Mouse (Mus musculus): ENCODE measurements around the gene Sla2. TPM values are rescaled to one million over a fixed set of nuclear protein-coding genes. Genes with fewer than 3 reads are reported as not detected.
A peak's percentile ranks its signal among the peaks of the same experiment; 100 is the strongest.
"Not testable (repeated sequence)": the region's sequence is repeated elsewhere in the genome, so short reads cannot be mapped to it uniquely, and the experiment has no call there.

Sla2 gene
- total RNA-seq, 2 experiments from 2014 or later = 0.28 to 0.49 TPM

- no peak for DNase-seq (ENCODE audit: extremely low spot score in 1 of 2, low spot score in 1 of 2)
These were observed 16.5 kb downstream of the Sla2 start for GRCm38 (mm10) chr2:156870519-156870918.

- no peak for DNase-seq (ENCODE audit: extremely low spot score in 1 of 2, low spot score in 1 of 2)
These were observed 17.4 kb downstream of the Sla2 start for GRCm38 (mm10) chr2:156869554-156869953.

- DNase-seq (ENCODE audit: extremely low spot score in 1 of 2, low spot score in 1 of 2) = no peak
These were observed 18.0 kb downstream of the Sla2 start for GRCm38 (mm10) chr2:156868994-156869393.

GRCm38 (mm10) chr2:156864481-156864880 is 22.5 kb downstream of the Sla2 start:
- DNase-seq (ENCODE audit: extremely low spot score in 1 of 2, low spot score in 1 of 2) = no peak

GRCm38 (mm10) chr2:156863487-156864160 is 23.4 kb downstream of the Sla2 start:
- DNase-seq (ENCODE audit: extremely low spot score in 1 of 2, low spot score in 1 of 2) = no peak

GRCm38 (mm10) chr2:156862772-156863486 is 24.1 kb downstream of the Sla2 start, which contains the start of gene Rab5if:
Rab5if (plus strand) TSS chr2:156863128.
- peak; percentile 93 to 96 for DNase-seq (ENCODE audit: extremely low spot score in 1 of 2, low spot score in 1 of 2)

- no peak for DNase-seq (ENCODE audit: extremely low spot score in 1 of 2, low spot score in 1 of 2)
These were observed 24.8 kb downstream of the Sla2 start for GRCm38 (mm10) chr2:156862041-156862717.

- DNase-seq (ENCODE audit: extremely low spot score in 1 of 2, low spot score in 1 of 2) = no peak
These were observed 28.3 kb downstream of the Sla2 start for GRCm38 (mm10) chr2:156858671-156859070.

- no peak for DNase-seq (ENCODE audit: extremely low spot score in 1 of 2, low spot score in 1 of 2)
These were observed 29.2 kb downstream of the Sla2 start, which contains the start of gene 4930518I15Rik for GRCm38 (mm10) chr2:156857835-156858234. 4930518I15Rik (minus strand) TSS chr2:156857946.

GRCm38 (mm10) chr2:156857385-156857791 is 29.6 kb downstream of the Sla2 start:
- DNase-seq (ENCODE audit: extremely low spot score in 1 of 2, low spot score in 1 of 2) = no peak

GRCm38 (mm10) chr2:156856311-156856710 is 30.7 kb downstream of the Sla2 start:
- DNase-seq (ENCODE audit: extremely low spot score in 1 of 2, low spot score in 1 of 2) = no peak

- DNase-seq (ENCODE audit: extremely low spot score in 1 of 2, low spot score in 1 of 2) = peak in 1 of 2 experiments; percentile 39
These were observed 32.8 kb downstream of the Sla2 start for GRCm38 (mm10) chr2:156853999-156854771.

GRCm38 (mm10) chr2:156853584-156853983 is 33.4 kb downstream of the Sla2 start:
- DNase-seq (ENCODE audit: extremely low spot score in 1 of 2, low spot score in 1 of 2) = not testable (repeated sequence)

GRCm38 (mm10) chr2:156850505-156850904 is 36.5 kb downstream of the Sla2 start:
- DNase-seq (ENCODE audit: extremely low spot score in 1 of 2, low spot score in 1 of 2) = no peak

- DNase-seq (ENCODE audit: extremely low spot score in 1 of 2, low spot score in 1 of 2) = no peak
These were observed 38.3 kb downstream of the Sla2 start for GRCm38 (mm10) chr2:156848526-156849182.

- no peak for DNase-seq (ENCODE audit: extremely low spot score in 1 of 2, low spot score in 1 of 2)
These were observed 39.3 kb downstream of the Sla2 start for GRCm38 (mm10) chr2:156847653-156848052.

- no peak for DNase-seq (ENCODE audit: extremely low spot score in 1 of 2, low spot score in 1 of 2)
These were observed 42.3 kb downstream of the Sla2 start for GRCm38 (mm10) chr2:156844715-156845114.

- DNase-seq (ENCODE audit: extremely low spot score in 1 of 2, low spot score in 1 of 2) = no peak
These were observed 43.7 kb downstream of the Sla2 start for GRCm38 (mm10) chr2:156843331-156843730.

- no peak for DNase-seq (ENCODE audit: extremely low spot score in 1 of 2, low spot score in 1 of 2)
These were observed 44.3 kb downstream of the Sla2 start for GRCm38 (mm10) chr2:156842711-156843110.

Data from layer of hippocampus, postnatal 25 days (tissue).